In the genomic region with DNA sequence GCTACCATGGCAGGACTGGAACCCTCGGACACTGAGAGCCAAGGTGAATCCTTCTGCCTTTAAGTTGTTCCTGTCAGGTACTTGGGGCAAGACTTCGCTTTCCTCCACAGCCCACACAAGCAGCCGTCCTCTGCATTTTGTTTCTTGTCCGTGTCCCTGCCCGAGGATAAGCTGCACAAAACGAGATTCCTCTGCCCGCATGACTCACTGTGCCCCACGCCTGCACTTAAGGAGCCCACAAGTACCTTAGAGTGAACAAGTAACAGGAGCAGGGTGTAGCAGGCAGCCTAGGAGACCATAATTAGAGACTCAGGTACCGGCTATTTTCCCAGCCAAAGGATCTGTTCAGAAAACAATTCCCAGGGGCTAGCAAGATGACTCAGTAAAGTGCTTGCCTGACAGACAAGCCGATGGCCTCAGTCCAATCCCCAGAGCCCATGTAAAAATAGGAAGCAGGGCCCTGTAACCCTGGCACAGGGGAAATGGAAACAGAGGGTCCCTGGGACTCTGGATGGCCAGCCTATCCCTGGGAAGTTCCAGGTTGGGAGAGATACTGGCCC, we compare ENCODE assay signal across 21 mouse cellular contexts. TPM values are rescaled to one million over a fixed set of nuclear protein-coding genes. Genes with fewer than 3 reads are reported as not detected.
A peak's percentile ranks its signal among the peaks of the same experiment; 100 is the strongest.
DNase-seq lines count a peak whose midpoint lies in the region; ATAC-seq and TF ChIP-seq lines count a peak whose summit lies in the region.
"Had no signal": no experiment of that assay in that cellular context is flagged by ENCODE, and none has a peak within 500 bp of the region (broad histone marks: within the 10 kb centered on the region; RNA-seq: fewer than 3 reads in every experiment).

No protein-coding gene starts in this region.

- no peak for TF ChIP-seq EP300 in heart, postnatal 0 days (IDR thresholded peaks at IDR 0.05; ENCODE audit: low read depth)

- no peak for TF ChIP-seq CTCF in heart, postnatal 0 days (IDR thresholded peaks at IDR 0.05; ENCODE audit: low read depth)
- no peak for TF ChIP-seq CTCF in lung, embryonic 14.5 days (IDR thresholded peaks at IDR 0.05; ENCODE audit: low read depth)

- DNase-seq in heart, postnatal 0 days (ENCODE audit: low spot score) = no peak
- no peak for DNase-seq in heart, postnatal 14 days
- peak; percentile 39 for DNase-seq in adipocyte (ENCODE audit: low spot score)
- no peak for DNase-seq in lung, embryonic 14.5 days
- DNase-seq in lung, postnatal 4 days = peak; percentile 40 to 64
- DNase-seq in hindbrain, embryonic 11.5 days (ENCODE audit: low spot score) = no peak
- DNase-seq: adrenal gland, adult 8-10 months; cerebellum, adult 11 months; cerebellum, postnatal 14 days; kidney, adult 18-20 months; kidney, postnatal 10 days; liver, embryonic 13.5 days; thymus, postnatal 25 days had no signal

- intact Hi-C loops in heart, postnatal 14 days (cut with DNase I) = no loop called here

- no peak overlapping the region for H3K9ac ChIP-seq in heart, postnatal 0 days (replicated peaks; ENCODE audit: low read depth, low read length)
- H3K9ac ChIP-seq in lung, embryonic 14.5 days = no peak overlapping the region
- H3K9ac ChIP-seq in hindbrain, embryonic 11.5 days (ENCODE audit: low read depth, low read length) = no peak overlapping the region
- H3K9ac ChIP-seq: limb, embryonic 12.5 days; liver, embryonic 13.5 days; midbrain, embryonic 15.5 days had no signal

- H3K36me3 ChIP-seq in heart, postnatal 0 days (replicated peaks; ENCODE audit: control insufficient read depth, insufficient read depth, low read length) = peaks cover 29% of the 10 kb centered on the region
- peaks cover 40% of the 10 kb centered on the region for H3K36me3 ChIP-seq in lung, embryonic 14.5 days (ENCODE audit: insufficient read depth)
- 0 out of 2 replicates have a peak, but pooled peaks cover 5% of the 10 kb centered on the region for H3K36me3 ChIP-seq in hindbrain, embryonic 11.5 days (ENCODE audit: control insufficient read depth, insufficient read depth, low read length)

- H3K27me3 ChIP-seq in heart, postnatal 0 days (ENCODE audit: control insufficient read depth, insufficient read depth, low read length) = no peaks in the 10 kb centered on the region
- no peaks in the 10 kb centered on the region for H3K27me3 ChIP-seq in lung, embryonic 14.5 days (ENCODE audit: insufficient read depth, low read length)
- no peaks in the 10 kb centered on the region for H3K27me3 ChIP-seq in hindbrain, embryonic 11.5 days (ENCODE audit: control insufficient read depth, insufficient read depth, low read length)
- H3K27me3 ChIP-seq: limb, embryonic 12.5 days; liver, embryonic 13.5 days; midbrain, embryonic 15.5 days had no signal

- 47% methylated on average over 10 of the region's 10 CpGs for WGBS in heart, postnatal 0 days
- WGBS in lung, embryonic 14.5 days = 74% methylated on average over 10 of the region's 10 CpGs
- WGBS in hindbrain, embryonic 11.5 days = 90% methylated on average over 10 of the region's 10 CpGs

- no peaks in the 10 kb centered on the region; the same call in 1 of the 2 replicates for H3K9me3 ChIP-seq in heart, postnatal 0 days (replicated peaks; ENCODE audit: control insufficient read depth, low read length)
- H3K9me3 ChIP-seq in lung, embryonic 14.5 days (ENCODE audit: low read depth, low read length) = no peaks in the 10 kb centered on the region
- no peaks in the 10 kb centered on the region for H3K9me3 ChIP-seq in hindbrain, embryonic 11.5 days (ENCODE audit: control insufficient read depth, low read length)
- H3K9me3 ChIP-seq: liver, embryonic 13.5 days; midbrain, embryonic 15.5 days had no signal

- peaks cover 4% of the 10 kb centered on the region; the same call in 1 of the 2 replicates for H3K4me1 ChIP-seq in heart, postnatal 0 days (ENCODE audit: control insufficient read depth, insufficient read depth)
- no peaks in the 10 kb centered on the region for H3K4me1 ChIP-seq in lung, embryonic 14.5 days (ENCODE audit: insufficient read depth)
- no peaks in the 10 kb centered on the region for H3K4me1 ChIP-seq in hindbrain, embryonic 11.5 days (replicated peaks; ENCODE audit: control insufficient read depth, insufficient read depth, low read length)
- H3K4me1 ChIP-seq: limb, embryonic 12.5 days; liver, embryonic 13.5 days; midbrain, embryonic 15.5 days had no signal

- no peak overlapping the region for H3K4me3 ChIP-seq in heart, postnatal 0 days (ENCODE audit: low read depth, low read length)
- no peak overlapping the region for H3K4me3 ChIP-seq in lung, embryonic 14.5 days (ENCODE audit: low read depth, low read length)
- H3K4me3 ChIP-seq in hindbrain, embryonic 11.5 days (ENCODE audit: low read depth, low read length) = no peak overlapping the region
- H3K4me3 ChIP-seq: heart, embryonic 10.5 days; limb, embryonic 12.5 days; liver, embryonic 13.5 days; midbrain, embryonic 15.5 days had no signal

- no peak for ATAC-seq in heart, postnatal 0 days (ENCODE audit: insufficient read depth, low read depth)
- no peak for ATAC-seq in lung, embryonic 14.5 days (ENCODE audit: insufficient read depth)
- ATAC-seq in hindbrain, embryonic 11.5 days (ENCODE audit: low FRiP score) = no peak
- no peak for ATAC-seq in erythroid progenitor cell, adult 5-6 weeks (replicated peaks; ENCODE audit: low FRiP score, poor library complexity, severe bottlenecking)
- ATAC-seq: CD4-positive, CD25-positive, alpha-beta regulatory T cell, adult 4 months; forebrain, embryonic 16.5 days; hindbrain, embryonic 16.5 days; midbrain, embryonic 15.5 days had no signal

- no peak overlapping the region for H3K4me2 ChIP-seq in heart, postnatal 0 days (ENCODE audit: low read depth, low read length)
- no peak overlapping the region for H3K4me2 ChIP-seq in lung, embryonic 14.5 days
- no peak overlapping the region for H3K4me2 ChIP-seq in hindbrain, embryonic 11.5 days (replicated peaks; ENCODE audit: low read depth, low read length)
- H3K4me2 ChIP-seq: limb, embryonic 12.5 days; liver, embryonic 13.5 days; midbrain, embryonic 15.5 days had no signal

- 0 out of 2 replicates have a peak overlapping the region, but pooled peaks have one; percentile 6 for H3K27ac ChIP-seq in heart, postnatal 0 days (ENCODE audit: low read depth)
- 0 out of 2 replicates have a peak overlapping the region, but pooled peaks have one; percentile 3 for H3K27ac ChIP-seq in lung, embryonic 14.5 days (ENCODE audit: low read depth)
- H3K27ac ChIP-seq in hindbrain, embryonic 11.5 days (ENCODE audit: low read depth, low read length) = no peak overlapping the region
- H3K27ac ChIP-seq: heart, embryonic 10.5 days; liver, embryonic 13.5 days; midbrain, embryonic 15.5 days had no signal

RNA-seq across cellular contexts. Expression of gene Rcc1l, which starts 29.3 kb away (rescaled TPM):
- 19.7 and 23.5 TPM in 2 replicates for total RNA-seq in heart, postnatal 0 days (2014; rRNA removed; ENCODE audit: low replicate concordance)
- 19.5 and 22.1 TPM in 2 replicates for polyA plus RNA-seq in heart, postnatal 0 days (2015; fragmentation: Nextera tagmentation; extraction: Ambion mirVana)
- 10 to 100 TPM; 25.3 to 25.8 TPM for total RNA-seq in heart, postnatal 14 days (2021)
- polyA plus RNA-seq in lung, embryonic 14.5 days (2014; fragmentation: Nextera tagmentation; extraction: Ambion mirVana) = 31.2 and 35.5 TPM in 2 replicates
- polyA plus RNA-seq in hindbrain, embryonic 11.5 days (2014; fragmentation: Nextera tagmentation; extraction: Ambion mirVana) = 21.8 and 22.8 TPM in 2 replicates
- total RNA-seq in erythroid progenitor cell, adult 5-6 weeks (2015; ENCODE audit: low replicate concordance) = 6.7 TPM in 1 of 2 replicates, not detected in the other
- total RNA-seq in erythroid progenitor cell, adult 5-6 weeks (2017; ENCODE audit: low replicate concordance) = 3.2 TPM in 1 of 2 replicates, not detected in the other

RNA-seq across cellular contexts. Expression of gene Gtf2ird2, which starts 36.5 kb away (rescaled TPM):
- 4.9 and 25.1 TPM in 2 replicates for total RNA-seq in heart, postnatal 0 days (2014; rRNA removed; ENCODE audit: low replicate concordance)
- polyA plus RNA-seq in heart, postnatal 0 days (2015; fragmentation: Nextera tagmentation; extraction: Ambion mirVana) = 4.0 and 4.2 TPM in 2 replicates
- 1 to 10 TPM; 6.6 to 8.6 TPM for total RNA-seq in heart, postnatal 14 days (2021)
- polyA plus RNA-seq in lung, embryonic 14.5 days (2014; fragmentation: Nextera tagmentation; extraction: Ambion mirVana) = 6.9 and 9.6 TPM in 2 replicates
- 7.1 and 8.2 TPM in 2 replicates for polyA plus RNA-seq in hindbrain, embryonic 11.5 days (2014; fragmentation: Nextera tagmentation; extraction: Ambion mirVana)
- 1.3 TPM in 1 of 2 replicates, not detected in the other for total RNA-seq in erythroid progenitor cell, adult 5-6 weeks (2015; ENCODE audit: low replicate concordance)
- total RNA-seq in erythroid progenitor cell, adult 5-6 weeks (2017; ENCODE audit: low replicate concordance) = 0.53 and 2.7 TPM in 2 replicates

RNA-seq across cellular contexts. Expression of gene Castor2, which starts 47.8 kb away (rescaled TPM):
- 3.9 and 6.3 TPM in 2 replicates for total RNA-seq in heart, postnatal 0 days (2014; rRNA removed; ENCODE audit: low replicate concordance)
- polyA plus RNA-seq in heart, postnatal 0 days (2015; fragmentation: Nextera tagmentation; extraction: Ambion mirVana) = 5.2 and 5.5 TPM in 2 replicates
- 10 to 100 TPM; 21.8 to 22.3 TPM for total RNA-seq in heart, postnatal 14 days (2021)
- 3.7 and 4.9 TPM in 2 replicates for polyA plus RNA-seq in lung, embryonic 14.5 days (2014; fragmentation: Nextera tagmentation; extraction: Ambion mirVana)
- polyA plus RNA-seq in hindbrain, embryonic 11.5 days (2014; fragmentation: Nextera tagmentation; extraction: Ambion mirVana) = 12.3 and 13.2 TPM in 2 replicates
- 12.3 TPM in 1 of 2 replicates, not detected in the other for total RNA-seq in erythroid progenitor cell, adult 5-6 weeks (2015; ENCODE audit: low replicate concordance)
- 0.39 and 0.45 TPM in 2 replicates for total RNA-seq in erythroid progenitor cell, adult 5-6 weeks (2017; ENCODE audit: low replicate concordance)
- polyA plus RNA-seq: G1E had no signal

Comparison
In these comparisons a context has a peak if more than half of its experiments do, and no peak if none do; other contexts are left out.
1. DNase-seq: peak in adipocyte (single experiment) and lung, postnatal 4 days (2 of 2); none in heart, postnatal 0 days (single experiment), heart, postnatal 14 days (0 of 2), lung, embryonic 14.5 days (single experiment) and hindbrain, embryonic 11.5 days (single experiment).